Mouse (Mus musculus): Measurements from ENCODE around the gene Zbtb46. TPM values are rescaled to one million over a fixed set of nuclear protein-coding genes. Genes with fewer than 3 reads are reported as not detected.

The Zbtb46 gene
- total RNA-seq, 1 experiment from 2014 or later: 1.0 TPM

- no peak for ATAC-seq (ENCODE audit: extremely low read depth, insufficient number of reproducible peaks, low FRiP score, poor library complexity, severe bottlenecking)
Measured at GRCm38 (mm10) chr2:181471246-181471645, 12.0 kb upstream of the Zbtb46 start.

DNA sequence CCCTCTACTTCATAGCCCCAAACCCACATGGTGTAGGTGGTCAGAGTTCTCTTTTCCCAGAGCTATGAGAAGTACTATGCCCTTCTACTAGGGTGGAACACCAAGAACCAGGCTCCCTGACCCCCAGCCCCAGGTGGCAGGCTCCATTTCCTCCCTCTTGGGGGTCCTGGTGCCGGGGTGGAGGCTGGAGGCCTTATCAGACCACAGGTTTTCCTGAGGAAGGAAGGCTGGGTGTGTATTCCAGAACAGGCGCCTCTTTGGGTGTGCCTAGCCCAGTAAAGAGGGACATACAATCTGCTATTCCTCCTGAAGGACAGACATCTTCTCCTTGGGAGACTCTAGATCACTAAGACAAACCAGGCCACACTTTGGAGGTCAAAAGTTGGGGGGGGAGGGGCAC is 11.1 kb upstream of the Zbtb46 start:
- ATAC-seq (ENCODE audit: extremely low read depth, insufficient number of reproducible peaks, low FRiP score, poor library complexity, severe bottlenecking): no peak

DNA sequence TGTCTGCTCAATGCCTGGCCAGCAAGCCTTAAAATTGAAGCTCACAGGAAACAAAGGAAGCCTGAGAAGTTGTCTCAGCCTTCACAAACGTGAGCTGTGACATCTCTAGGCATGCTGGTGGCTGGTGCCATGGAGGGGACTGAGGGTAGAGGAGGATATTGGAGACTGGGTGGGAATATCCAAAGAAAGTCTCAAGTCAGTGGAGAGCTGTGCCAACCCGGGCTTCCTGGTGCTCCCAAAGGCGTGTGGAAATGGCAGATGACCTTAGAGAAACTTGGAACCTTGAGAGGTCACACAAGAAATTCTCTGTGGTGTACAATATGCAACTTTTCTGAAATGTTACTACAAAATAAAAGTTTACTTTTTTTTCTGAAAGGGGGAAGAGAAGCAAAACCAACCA is 6.2 kb upstream of the Zbtb46 start:
- no peak for ATAC-seq (ENCODE audit: extremely low read depth, insufficient number of reproducible peaks, low FRiP score, poor library complexity, severe bottlenecking)

DNA sequence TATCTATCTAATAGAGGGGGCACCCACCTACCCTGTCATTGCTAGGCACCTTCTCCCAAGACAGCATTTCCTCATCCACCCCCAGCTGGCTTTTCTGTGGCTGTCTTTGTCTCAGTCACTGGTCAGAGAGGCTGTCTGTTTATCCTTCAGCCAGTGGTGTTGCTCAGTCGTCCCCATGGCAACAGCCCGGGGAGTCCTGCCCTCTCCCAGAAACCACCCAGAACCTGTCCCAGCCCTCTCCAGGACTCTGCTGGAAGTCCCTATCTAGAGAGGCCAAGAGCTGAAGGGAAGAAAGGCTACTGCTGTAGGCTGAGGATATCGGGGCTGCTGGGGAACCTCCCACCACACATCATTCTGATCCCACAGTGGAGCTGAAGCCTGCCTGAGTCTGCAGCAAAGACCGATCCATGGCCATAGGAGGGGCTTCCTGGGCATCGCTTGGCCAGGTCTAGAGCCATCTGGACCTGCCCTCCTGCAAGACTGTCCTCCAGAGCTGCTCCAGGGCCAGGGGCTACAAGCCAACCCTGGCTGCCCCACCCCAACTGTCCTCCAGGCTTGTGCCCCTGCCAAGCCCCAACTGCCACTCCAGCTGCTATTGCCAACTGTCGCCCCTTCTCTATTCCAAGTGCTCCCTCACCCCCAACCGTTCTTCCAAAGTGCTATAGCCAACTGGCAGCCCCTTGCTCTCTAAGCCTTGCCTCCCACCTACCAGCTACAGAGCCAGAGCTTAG is 3.9 kb upstream of the Zbtb46 start:
- ATAC-seq (ENCODE audit: extremely low read depth, insufficient number of reproducible peaks, low FRiP score, poor library complexity, severe bottlenecking): no peak

DNA sequence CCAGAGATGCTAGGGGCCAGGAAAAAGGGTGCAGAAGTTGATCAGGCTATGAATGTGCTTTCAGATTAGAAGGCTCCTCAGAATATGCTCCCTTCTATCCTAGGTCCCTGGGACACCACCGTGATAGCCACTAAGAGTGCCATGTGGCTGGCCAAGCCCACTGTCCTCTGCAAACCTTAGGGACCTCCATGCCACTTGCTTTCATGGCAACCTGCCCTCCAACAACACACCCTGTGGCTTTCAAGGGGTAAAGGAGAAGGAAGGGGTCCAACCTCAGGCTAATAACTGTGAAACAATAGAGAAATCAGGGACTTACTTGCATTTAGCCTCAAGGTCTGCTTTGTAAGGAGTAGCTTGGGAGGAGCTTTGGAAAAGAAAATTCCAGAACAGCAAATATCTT is 3.4 kb upstream of the Zbtb46 start:
- no peak for ATAC-seq (ENCODE audit: extremely low read depth, insufficient number of reproducible peaks, low FRiP score, poor library complexity, severe bottlenecking)

DNA sequence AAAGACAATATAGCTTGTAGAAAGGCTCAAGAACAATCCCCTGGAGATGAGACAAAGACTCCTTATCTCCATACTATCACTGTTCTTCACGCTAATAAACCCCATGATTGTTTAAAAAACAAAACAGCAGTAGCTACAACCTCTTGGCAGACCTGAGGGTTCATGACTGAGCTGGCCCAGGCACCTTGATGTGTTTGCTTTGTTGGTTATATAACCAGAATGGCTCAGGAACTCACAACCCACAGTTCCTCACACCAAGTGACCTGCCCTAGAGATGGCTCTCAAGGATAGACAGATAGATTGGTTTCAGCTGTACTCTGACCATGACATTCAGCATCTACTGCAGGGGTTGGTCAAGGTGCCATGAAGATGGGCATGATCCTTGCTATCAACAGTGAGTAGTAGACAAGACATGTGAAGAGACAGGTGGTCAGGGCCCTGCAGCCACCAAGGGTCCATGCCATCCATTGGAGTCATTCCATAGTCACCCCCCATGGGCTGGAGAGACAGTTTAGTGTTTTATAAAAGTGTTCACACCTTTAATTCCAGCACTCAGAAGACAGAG is 2.4 kb upstream of the Zbtb46 start:
- ATAC-seq (ENCODE audit: extremely low read depth, insufficient number of reproducible peaks, low FRiP score, poor library complexity, severe bottlenecking): no peak

DNA sequence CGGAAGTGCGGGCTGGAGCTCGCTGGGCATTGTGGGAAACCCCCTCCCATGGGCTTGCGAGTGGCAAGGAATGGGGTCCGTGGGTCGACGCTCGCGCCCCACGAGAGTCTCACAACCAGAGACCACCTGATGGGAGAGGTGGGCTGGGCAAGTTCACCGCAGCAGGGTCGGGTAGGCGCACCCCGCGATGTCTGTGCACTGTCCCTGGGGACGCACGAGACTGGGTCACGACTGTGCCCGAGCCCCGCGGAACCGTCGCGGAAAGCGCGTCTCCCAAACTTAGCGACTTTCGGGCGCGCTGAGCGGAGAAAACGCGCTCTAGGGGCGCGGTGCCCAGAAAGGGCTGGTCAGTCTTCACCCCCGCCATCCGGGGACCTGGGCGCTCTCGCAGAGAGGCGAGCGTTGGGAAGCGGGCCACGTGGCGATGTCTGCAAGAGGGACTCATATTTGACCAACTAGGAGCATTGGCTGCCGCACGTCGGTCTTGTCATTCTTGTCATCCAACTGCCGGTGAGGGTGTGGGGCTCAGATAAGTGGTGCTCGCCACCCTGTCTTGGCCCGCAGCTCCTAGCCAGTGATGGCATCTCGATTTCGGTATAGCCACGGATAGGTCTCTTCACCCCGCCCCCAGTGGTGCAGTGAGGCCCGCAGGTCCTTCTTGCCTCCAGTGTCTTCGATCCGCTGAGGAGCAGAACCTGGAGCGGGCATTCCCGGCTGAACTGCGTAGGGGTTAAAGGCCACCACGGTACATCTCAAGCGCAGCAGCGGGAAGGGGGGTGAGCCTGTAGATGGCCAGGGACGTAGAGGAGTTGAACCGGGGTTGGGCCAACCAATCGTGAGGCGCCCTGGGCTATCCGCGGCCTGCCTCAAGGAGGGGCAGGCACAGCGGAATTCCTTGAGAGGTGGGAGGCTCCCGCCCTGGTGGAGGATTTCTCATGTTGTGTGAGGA is 721 bp upstream of the Zbtb46 start:
- no peak for ATAC-seq (ENCODE audit: extremely low read depth, insufficient number of reproducible peaks, low FRiP score, poor library complexity, severe bottlenecking)

DNA sequence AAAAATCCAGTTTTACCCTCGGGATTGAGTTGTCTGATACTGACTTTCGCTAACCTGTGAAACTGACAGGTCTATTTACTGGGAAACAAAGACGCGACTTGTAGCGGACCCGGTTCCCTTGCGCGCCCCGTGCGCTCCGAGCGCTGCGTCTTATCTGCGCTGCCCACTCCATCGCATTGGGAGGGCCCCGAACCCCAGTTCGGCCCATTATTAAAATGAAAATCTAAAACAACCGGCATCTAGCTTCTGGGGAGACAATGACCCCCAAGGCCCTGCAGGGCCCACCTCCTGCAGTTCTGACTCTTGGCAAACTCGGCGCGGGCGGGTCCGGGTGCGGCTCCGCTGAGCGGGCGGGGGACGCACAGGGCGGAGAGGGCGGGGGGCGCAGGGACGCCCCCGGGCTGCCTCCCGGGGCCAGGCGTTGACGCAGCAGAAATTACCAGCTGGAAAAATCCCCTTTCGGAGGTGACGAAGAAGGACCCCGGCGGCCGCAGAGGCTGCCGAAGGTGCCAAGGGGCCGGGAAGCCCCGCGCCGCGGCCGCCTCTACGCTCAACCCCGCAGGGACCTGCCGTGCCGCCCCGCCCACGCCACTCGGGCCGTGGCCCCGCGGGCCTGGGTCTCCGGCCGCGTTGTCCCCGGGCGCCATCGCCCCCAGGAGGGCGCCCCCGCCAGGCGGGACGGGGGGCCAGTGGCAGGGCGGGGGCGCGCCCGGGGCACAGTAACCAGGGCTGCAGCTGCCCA is 644 bp downstream of the Zbtb46 start:
- ATAC-seq (ENCODE audit: extremely low read depth, insufficient number of reproducible peaks, low FRiP score, poor library complexity, severe bottlenecking): no peak

GRCm38 (mm10) chr2:181457831-181458230 is 1.4 kb downstream of the Zbtb46 start:
- ATAC-seq (ENCODE audit: extremely low read depth, insufficient number of reproducible peaks, low FRiP score, poor library complexity, severe bottlenecking): no peak

DNA sequence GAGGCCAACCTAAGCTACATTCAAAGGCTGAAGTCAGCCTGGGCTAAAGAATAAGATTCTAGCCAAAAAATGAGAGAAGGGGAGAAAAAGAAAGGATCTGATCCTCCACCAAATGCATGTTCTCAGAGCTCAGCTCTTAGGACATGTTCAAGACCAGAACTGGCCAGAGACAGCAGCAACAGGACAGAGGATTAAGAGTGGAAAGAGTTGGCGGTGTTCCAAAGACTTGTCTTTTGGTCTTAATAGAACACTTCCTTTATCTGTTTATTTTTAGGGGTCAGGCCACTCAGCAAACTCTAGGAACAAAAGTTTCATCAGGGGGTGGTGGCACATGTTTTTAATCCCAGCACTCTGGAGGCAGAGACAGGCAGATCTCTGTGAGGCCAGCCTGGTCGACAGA is 3.3 kb downstream of the Zbtb46 start:
- no peak for ATAC-seq (ENCODE audit: extremely low read depth, insufficient number of reproducible peaks, low FRiP score, poor library complexity, severe bottlenecking)

DNA sequence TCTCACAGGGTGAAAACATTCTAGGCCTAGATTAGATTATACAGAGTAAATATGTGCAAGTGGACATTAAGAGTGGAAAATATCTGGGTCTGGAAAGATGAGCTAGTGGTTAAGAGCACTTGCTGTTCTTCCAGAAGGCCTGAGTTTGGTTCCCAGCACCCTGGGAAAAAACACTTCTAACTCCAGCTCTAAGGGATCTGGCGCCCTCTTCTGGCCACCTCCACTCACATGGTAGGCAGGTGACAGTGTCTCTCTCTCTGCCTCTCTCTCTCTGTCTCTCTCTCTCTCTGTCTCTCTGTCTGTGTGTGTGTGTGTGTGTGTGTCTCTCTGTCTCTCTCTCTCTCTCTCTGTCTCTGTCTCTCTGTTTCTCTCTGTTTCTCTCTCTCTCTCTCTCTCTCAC is 6.0 kb downstream of the Zbtb46 start:
- ATAC-seq (ENCODE audit: extremely low read depth, insufficient number of reproducible peaks, low FRiP score, poor library complexity, severe bottlenecking): no peak

- ATAC-seq (ENCODE audit: extremely low read depth, insufficient number of reproducible peaks, low FRiP score, poor library complexity, severe bottlenecking): no peak
Measured at GRCm38 (mm10) chr2:181452181-181452580, 7.0 kb downstream of the Zbtb46 start.

- ATAC-seq (ENCODE audit: extremely low read depth, insufficient number of reproducible peaks, low FRiP score, poor library complexity, severe bottlenecking): no peak
Measured at GRCm38 (mm10) chr2:181443016-181443415, 16.2 kb downstream of the Zbtb46 start.

GRCm38 (mm10) chr2:181438176-181438575 is 21.1 kb downstream of the Zbtb46 start:
- no peak for ATAC-seq (ENCODE audit: extremely low read depth, insufficient number of reproducible peaks, low FRiP score, poor library complexity, severe bottlenecking)

DNA sequence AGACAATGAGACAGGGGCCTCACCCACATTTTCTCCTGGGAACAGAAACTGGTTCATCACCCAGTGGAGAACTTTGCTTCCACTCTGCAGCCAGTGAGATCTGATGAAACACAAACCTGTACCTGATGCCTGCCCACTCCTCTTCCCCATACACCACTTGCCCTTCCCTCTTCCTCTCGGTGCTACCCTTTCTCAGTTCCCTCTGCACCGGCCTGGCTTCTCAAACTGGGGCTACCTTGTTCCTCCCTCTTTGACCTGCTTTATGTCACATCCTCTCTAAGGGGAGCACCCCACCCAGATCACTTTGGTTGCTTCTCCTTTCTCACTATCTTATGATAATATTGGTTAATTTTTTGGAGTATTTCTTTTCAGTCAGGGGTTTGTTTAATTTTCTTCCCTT is 23.0 kb downstream of the Zbtb46 start:
- peak; percentile 53; the same call in 1 of the 2 replicates for ATAC-seq (ENCODE audit: extremely low read depth, insufficient number of reproducible peaks, low FRiP score, poor library complexity, severe bottlenecking)

- ATAC-seq (ENCODE audit: extremely low read depth, insufficient number of reproducible peaks, low FRiP score, poor library complexity, severe bottlenecking): no peak
Measured at GRCm38 (mm10) chr2:181423834-181424233, 35.4 kb downstream of the Zbtb46 start.

GRCm38 (mm10) chr2:181420903-181421638 is 38.2 kb downstream of the Zbtb46 start:
- ATAC-seq (ENCODE audit: extremely low read depth, insufficient number of reproducible peaks, low FRiP score, poor library complexity, severe bottlenecking): no peak

GRCm38 (mm10) chr2:181420426-181420825 is 38.8 kb downstream of the Zbtb46 start:
- ATAC-seq (ENCODE audit: extremely low read depth, insufficient number of reproducible peaks, low FRiP score, poor library complexity, severe bottlenecking): no peak

- ATAC-seq (ENCODE audit: extremely low read depth, insufficient number of reproducible peaks, low FRiP score, poor library complexity, severe bottlenecking): no peak
Measured at GRCm38 (mm10) chr2:181419359-181419758, 39.9 kb downstream of the Zbtb46 start.

Data from neutrophil, adult 5-6 weeks (primary cell).